In genomic region chr9:108991428-108992084, GRCm38 (mm10) we compare ENCODE assay signal across 8 mouse cellular contexts. TPM values are rescaled to one million over a fixed set of nuclear protein-coding genes. Genes with fewer than 3 reads are reported as not detected.
DNase-seq lines count a peak whose midpoint lies in the region; ATAC-seq lines count a peak whose summit lies in the region.

Pfkfb4 (plus strand) TSS chr9:108991778.

- peak; percentile 94 for DNase-seq in WW6 (ENCODE audit: low read depth, low spot score)
- peak; percentile 63 to 85 for DNase-seq in cerebellum, postnatal 4 days (ENCODE audit: low spot score in 2 of 2)
- peak; percentile 98 for DNase-seq in gastrocnemius, adult 18-20 months (ENCODE audit: low spot score)
- DNase-seq in left cerebral cortex, adult 18-20 months (ENCODE audit: low spot score in 2 of 2) = peak; percentile 87 to 91
- peak; percentile 96 for DNase-seq in right cerebral cortex, adult 18-20 months
- peak; percentile 82 for DNase-seq in urinary bladder, postnatal 10 days (ENCODE audit: low spot score)

- peaks cover 47% of the 10 kb centered on the region for H3K79me2 ChIP-seq in macrophage (ENCODE audit: inconsistent target)

- no peaks in the 10 kb centered on the region for H3K9me3 ChIP-seq in hindbrain, embryonic 16.5 days (ENCODE audit: control insufficient read depth, low read length)

- H3K4me3 ChIP-seq in hindbrain, embryonic 16.5 days (ENCODE audit: low read length) = peak within 1 kb of the TSS; percentile 73
- peak within 1 kb of the TSS; percentile 76 for H3K4me3 ChIP-seq in macrophage (ENCODE audit: inconsistent target)

- peak; percentile 97 for ATAC-seq in hindbrain, embryonic 16.5 days

- peak within 1 kb of the TSS; percentile 90 for H3K27ac ChIP-seq in hindbrain, embryonic 16.5 days (ENCODE audit: low read depth, low read length)
- peak within 1 kb of the TSS; percentile 83 for H3K27ac ChIP-seq in macrophage

- peak within 1 kb of the TSS; percentile 84 for H3K9ac ChIP-seq in hindbrain, embryonic 16.5 days (ENCODE audit: low read depth, low read length)

- peak within 1 kb of the TSS; percentile 81 for H3K4me2 ChIP-seq in hindbrain, embryonic 16.5 days (ENCODE audit: low read length)

- peaks cover 12% of the 10 kb centered on the region for H3K4me1 ChIP-seq in hindbrain, embryonic 16.5 days (ENCODE audit: control insufficient read depth, insufficient read depth, low read depth, low read length)

- WGBS in hindbrain, embryonic 16.5 days = 1% methylated on average over 31 of the region's 31 CpGs
- 2% methylated on average over 25 of the region's 31 CpGs for WGBS in macrophage (ENCODE audit: missing documents)

- no peaks in the 10 kb centered on the region for H3K36me3 ChIP-seq in hindbrain, embryonic 16.5 days (ENCODE audit: control insufficient read depth, insufficient read depth, low read length)
- H3K36me3 ChIP-seq in macrophage (ENCODE audit: inconsistent target) = no peaks in the 10 kb centered on the region

- no peaks in the 10 kb centered on the region for H3K27me3 ChIP-seq in hindbrain, embryonic 16.5 days (replicated peaks; ENCODE audit: control insufficient read depth, insufficient read depth, low read length)

RNA-seq across cellular contexts. Expression of gene Pfkfb4, which starts in this region (rescaled TPM):
- total RNA-seq in gastrocnemius, adult 18-20 months (2021) = 10 to 100 TPM; 18.8 to 43.0 TPM
- 31.3 and 31.9 TPM in 2 replicates for polyA plus RNA-seq in hindbrain, embryonic 16.5 days (2015; fragmentation: Nextera tagmentation; extraction: Ambion mirVana)
- total RNA-seq in left cerebral cortex, adult 18-20 months (2021) = 10 to 100 TPM; 14.6 to 17.2 TPM
- total RNA-seq in macrophage (2018; cell fraction: chromatin; rRNA removed) = 100 to 1,000 TPM in 9 of 26 experiments, 10 to 100 TPM in 17; 14.3 to 122 (median 67.8) TPM
- total RNA-seq in macrophage (2018; cell fraction: cytosol; rRNA removed) = 10 to 100 TPM in 25 of 26 experiments, 1 to 10 TPM in 1; 8.1 to 32.4 (median 22.6) TPM
- total RNA-seq in macrophage (2018; cell fraction: nucleus; rRNA removed) = 10 to 100 TPM; 10.2 to 71.3 (median 41.0) TPM
- polyA plus RNA-seq in macrophage (2018) = 23.2 to 27.5 TPM (median 24.0 TPM) in 3 replicates

Comparison
In these comparisons a context has a peak if more than half of its experiments do, and no peak if none do; other contexts are left out.
1. Peak in every context shown above with its lines: DNase-seq, ATAC-seq, H3K4me3 ChIP-seq and H3K27ac ChIP-seq.